Mouse (Mus musculus): Measurements from ENCODE around the gene Lrrc57.

Gene Lrrc57

GRCm38 (mm10) chr2:120608830-120609723, at the start of gene Lrrc57, which contains the start of gene Haus2:
TSS of gene Lrrc57 (minus strand) at chr2:120609520.
TSS of gene Haus2 (plus strand) at chr2:120609383.
- peak; percentile 94 for DNase-seq (ENCODE audit: low read depth, low spot score)

- DNase-seq (ENCODE audit: low read depth, low spot score), result peak; percentile 51
Observed at GRCm38 (mm10) chr2:120658486-120658885, 49.2 kb upstream of the Lrrc57 start.

GRCm38 (mm10) chr2:120656711-120657110, 47.4 kb upstream of the Lrrc57 start:
- DNase-seq (ENCODE audit: low read depth, low spot score), result no peak

- no peak for DNase-seq (ENCODE audit: low read depth, low spot score)
Observed at GRCm38 (mm10) chr2:120655905-120656304, 46.6 kb upstream of the Lrrc57 start.

GRCm38 (mm10) chr2:120654693-120655092, 45.4 kb upstream of the Lrrc57 start:
- no peak for DNase-seq (ENCODE audit: low read depth, low spot score)

- no peak for DNase-seq (ENCODE audit: low read depth, low spot score)
Observed at GRCm38 (mm10) chr2:120652925-120653284, 43.6 kb upstream of the Lrrc57 start.

GRCm38 (mm10) chr2:120652256-120652924, 43.1 kb upstream of the Lrrc57 start:
- no peak for DNase-seq (ENCODE audit: low read depth, low spot score)

GRCm38 (mm10) chr2:120646777-120647176, 37.5 kb upstream of the Lrrc57 start:
- DNase-seq (ENCODE audit: low read depth, low spot score), result peak; percentile 43

GRCm38 (mm10) chr2:120643836-120644235, 34.5 kb upstream of the Lrrc57 start:
- DNase-seq (ENCODE audit: low read depth, low spot score), result no peak

- DNase-seq (ENCODE audit: low read depth, low spot score), result no peak
Observed at GRCm38 (mm10) chr2:120640835-120641234, 31.5 kb upstream of the Lrrc57 start.

- no peak for DNase-seq (ENCODE audit: low read depth, low spot score)
Observed at GRCm38 (mm10) chr2:120631957-120632356, 22.6 kb upstream of the Lrrc57 start.

GRCm38 (mm10) chr2:120631521-120631920, 22.2 kb upstream of the Lrrc57 start:
- no peak for DNase-seq (ENCODE audit: low read depth, low spot score)

GRCm38 (mm10) chr2:120630655-120631054, 21.3 kb upstream of the Lrrc57 start:
- DNase-seq (ENCODE audit: low read depth, low spot score), result no peak

- DNase-seq (ENCODE audit: low read depth, low spot score), result no peak
Observed at GRCm38 (mm10) chr2:120630246-120630645, 20.9 kb upstream of the Lrrc57 start.

- peak; percentile 99 for DNase-seq (ENCODE audit: low read depth, low spot score)
Observed at GRCm38 (mm10) chr2:120628886-120629735, 19.8 kb upstream of the Lrrc57 start, which contains the start of gene Stard9. TSS of gene Stard9 (plus strand) at chr2:120629121.

GRCm38 (mm10) chr2:120628076-120628865, 19.0 kb upstream of the Lrrc57 start:
- no peak for DNase-seq (ENCODE audit: low read depth, low spot score)

GRCm38 (mm10) chr2:120622920-120623319, 13.6 kb upstream of the Lrrc57 start:
- no peak for DNase-seq (ENCODE audit: low read depth, low spot score)

GRCm38 (mm10) chr2:120619538-120619937, 10.2 kb upstream of the Lrrc57 start:
- peak; percentile 37 for DNase-seq (ENCODE audit: low read depth, low spot score)

GRCm38 (mm10) chr2:120616279-120617163, 7.2 kb upstream of the Lrrc57 start:
- no peak for DNase-seq (ENCODE audit: low read depth, low spot score)
